In genomic region chr19:40383931-40384330, GRCm38 (mm10) we compare ENCODE assay signal across 10 mouse cellular contexts.
DNase-seq lines count a peak whose midpoint lies in the region; TF ChIP-seq lines count a peak whose summit lies in the region.
"Had no signal": no experiment of that assay in that cellular context is flagged by ENCODE, and none has a peak within 500 bp of the region (broad histone marks: within the 10 kb centered on the region; RNA-seq: fewer than 3 reads in every experiment).

No protein-coding gene starts in this region.

- TF ChIP-seq POLR2A in brain, embryonic 14.5 days (IDR thresholded peaks at IDR 0.05; ENCODE audit: borderline replicate concordance, extremely low read depth, insufficient read depth, insufficient read length, poor library complexity, severe bottlenecking): no peak

- TF ChIP-seq CTCF in gastrocnemius, adult 2 months (IDR thresholded peaks at IDR 0.05): peak; percentile 51
- peak; percentile 68 for TF ChIP-seq CTCF in layer of hippocampus, adult 2 months (conservative IDR thresholded peaks at IDR 0.05)
- TF ChIP-seq CTCF in brain, embryonic 14.5 days (IDR thresholded peaks at IDR 0.05; ENCODE audit: borderline replicate concordance, extremely low read depth, insufficient read depth, insufficient read length): peak; percentile 34; the same call in 1 of the 2 replicates

- peak; percentile 41 for DNase-seq in gastrocnemius, adult 2 months
- no peak for DNase-seq in gastrocnemius, adult 18-20 months (ENCODE audit: low spot score)
- DNase-seq in layer of hippocampus, adult 2 months (ENCODE audit: low spot score in 2 of 2): no peak
- DNase-seq in layer of hippocampus, postnatal 36 days: no peak
- peak; percentile 51 for DNase-seq in A20 (ENCODE audit: low read depth, low spot score)
- DNase-seq in brain, embryonic 14.5 days (ENCODE audit: low read depth): peak; percentile 45
- DNase-seq in thymus, postnatal 4 days: no peak
- no peak for DNase-seq in embryo, embryonic 10.5 days (ENCODE audit: low spot score)

- peak overlapping the region; percentile 4 for H3K27ac ChIP-seq in gastrocnemius, adult 2 months
- H3K27ac ChIP-seq in layer of hippocampus, adult 2 months: peak overlapping the region; percentile 32; the same call in 1 of the 2 replicates
- H3K27ac ChIP-seq: forebrain, embryonic 13.5 days; midbrain, embryonic 15.5 days had no signal

- no peak overlapping the region for H3K4me3 ChIP-seq in gastrocnemius, adult 2 months
- H3K4me3 ChIP-seq in layer of hippocampus, adult 2 months: no peak overlapping the region
- H3K4me3 ChIP-seq: forebrain, embryonic 13.5 days; midbrain, embryonic 15.5 days had no signal

- intact Hi-C loops in gastrocnemius, adult 2 months (cut with DNase I): loop anchor here (2.0 kb wide), 1 partner anchor 41 kb away; no protein-coding TSS in a partner anchor

Comparison
In these comparisons a context has a peak if more than half of its experiments do, and no peak if none do; other contexts are left out.
1. DNase-seq: peak in gastrocnemius, adult 2 months (single experiment), A20 (single experiment) and brain, embryonic 14.5 days (single experiment); none in gastrocnemius, adult 18-20 months (single experiment), layer of hippocampus, adult 2 months (0 of 2), layer of hippocampus, postnatal 36 days (0 of 2), thymus, postnatal 4 days (single experiment) and embryo, embryonic 10.5 days (single experiment).
2. Peak in every context shown above with its lines, with median percentiles within 50 percentile points of each other: CTCF ChIP-seq.